19 mouse cellular contexts compared by ENCODE assay signal in genomic region chr13:77408530-77408929, GRCm38 (mm10).
A peak's percentile ranks its signal among the peaks of the same experiment; 100 is the strongest.
DNase-seq lines count a peak whose midpoint lies in the region; ATAC-seq and TF ChIP-seq lines count a peak whose summit lies in the region.
"Had no signal": no experiment of that assay in that cellular context is flagged by ENCODE, and none has a peak within 500 bp of the region (broad histone marks: within the 10 kb centered on the region; RNA-seq: fewer than 3 reads in every experiment).

No protein-coding gene starts in this region.

- no peak overlapping the region for H3K4me3 ChIP-seq in hindbrain, postnatal 0 days (ENCODE audit: low read length)
- no peak overlapping the region for H3K4me3 ChIP-seq in hindbrain, embryonic 10.5 days
- H3K4me3 ChIP-seq in liver, postnatal 0 days (ENCODE audit: low read depth, low read length) = no peak overlapping the region
- H3K4me3 ChIP-seq: embryonic facial prominence, embryonic 12.5 days; hindbrain, embryonic 13.5 days; limb, embryonic 12.5 days; midbrain, embryonic 10.5 days; myocyte; neural tube, embryonic 15.5 days had no signal

- WGBS in hindbrain, postnatal 0 days = 73% methylated on average over 3 of the region's 3 CpGs
- WGBS in hindbrain, embryonic 10.5 days = 80% methylated on average over 3 of the region's 3 CpGs
- 52% methylated on average over 3 of the region's 3 CpGs for WGBS in liver, postnatal 0 days (ENCODE audit: insufficient replicate concordance)

- H3K9me3 ChIP-seq in hindbrain, postnatal 0 days (ENCODE audit: low read length) = no peaks in the 10 kb centered on the region
- no peaks in the 10 kb centered on the region for H3K9me3 ChIP-seq in hindbrain, embryonic 10.5 days
- H3K9me3 ChIP-seq in liver, postnatal 0 days (ENCODE audit: low read length) = no peaks in the 10 kb centered on the region
- H3K9me3 ChIP-seq: embryonic facial prominence, embryonic 12.5 days; hindbrain, embryonic 13.5 days; limb, embryonic 12.5 days; midbrain, embryonic 10.5 days; neural tube, embryonic 15.5 days had no signal

- no peaks in the 10 kb centered on the region for H3K36me3 ChIP-seq in hindbrain, postnatal 0 days (ENCODE audit: insufficient read depth, low read length)
- no peaks in the 10 kb centered on the region for H3K36me3 ChIP-seq in hindbrain, embryonic 10.5 days
- H3K36me3 ChIP-seq in liver, postnatal 0 days (replicated peaks; ENCODE audit: insufficient read depth, low read length) = no peaks in the 10 kb centered on the region
- H3K36me3 ChIP-seq: embryonic facial prominence, embryonic 12.5 days; hindbrain, embryonic 13.5 days; limb, embryonic 12.5 days; midbrain, embryonic 10.5 days; neural tube, embryonic 15.5 days had no signal

- H3K9ac ChIP-seq in hindbrain, postnatal 0 days (replicated peaks; ENCODE audit: low read length) = no peak overlapping the region
- H3K9ac ChIP-seq in liver, postnatal 0 days (replicated peaks) = no peak overlapping the region
- H3K9ac ChIP-seq: embryonic facial prominence, embryonic 12.5 days; hindbrain, embryonic 13.5 days; limb, embryonic 12.5 days; liver, embryonic 14.5 days; neural tube, embryonic 15.5 days had no signal

- H3K4me2 ChIP-seq in hindbrain, postnatal 0 days (ENCODE audit: low read depth, low read length) = no peak overlapping the region
- no peak overlapping the region for H3K4me2 ChIP-seq in liver, postnatal 0 days (ENCODE audit: low read depth, low read length)
- H3K4me2 ChIP-seq: embryonic facial prominence, embryonic 12.5 days; hindbrain, embryonic 13.5 days; limb, embryonic 12.5 days; neural tube, embryonic 15.5 days had no signal

- H3K27ac ChIP-seq in hindbrain, postnatal 0 days = no peak overlapping the region
- no peak overlapping the region for H3K27ac ChIP-seq in hindbrain, embryonic 10.5 days
- H3K27ac ChIP-seq in liver, postnatal 0 days (ENCODE audit: low read depth) = no peak overlapping the region
- H3K27ac ChIP-seq: embryonic facial prominence, embryonic 12.5 days; hindbrain, embryonic 13.5 days; limb, embryonic 12.5 days; liver, embryonic 14.5 days; midbrain, embryonic 10.5 days; neural tube, embryonic 15.5 days had no signal

- ATAC-seq in hindbrain, postnatal 0 days = no peak
- no peak for ATAC-seq in liver, postnatal 0 days

- no peak for TF ChIP-seq EP300 in liver, postnatal 0 days (IDR thresholded peaks at IDR 0.05; ENCODE audit: low read depth)

- no peaks in the 10 kb centered on the region for H3K4me1 ChIP-seq in hindbrain, postnatal 0 days (ENCODE audit: insufficient read depth, low read length)
- peaks cover 8% of the 10 kb centered on the region for H3K4me1 ChIP-seq in hindbrain, embryonic 10.5 days (replicated peaks)
- no peaks in the 10 kb centered on the region for H3K4me1 ChIP-seq in liver, postnatal 0 days (ENCODE audit: insufficient read depth)
- H3K4me1 ChIP-seq: embryonic facial prominence, embryonic 12.5 days; hindbrain, embryonic 13.5 days; neural tube, embryonic 15.5 days had no signal

- H3K27me3 ChIP-seq in hindbrain, postnatal 0 days (ENCODE audit: insufficient read depth, low read length) = no peaks in the 10 kb centered on the region
- no peaks in the 10 kb centered on the region for H3K27me3 ChIP-seq in hindbrain, embryonic 10.5 days (ENCODE audit: insufficient read depth, poor library complexity, severe bottlenecking)
- no peaks in the 10 kb centered on the region for H3K27me3 ChIP-seq in liver, postnatal 0 days (ENCODE audit: insufficient read depth, low read length)
- H3K27me3 ChIP-seq: embryonic facial prominence, embryonic 12.5 days; hindbrain, embryonic 13.5 days; limb, embryonic 12.5 days; neural tube, embryonic 15.5 days had no signal

- no peak for DNase-seq in hindbrain, postnatal 0 days (ENCODE audit: low spot score)
- no peak for DNase-seq in hindbrain, embryonic 10.5 days (ENCODE audit: low spot score)
- no peak for DNase-seq in liver, postnatal 0 days
- no peak for DNase-seq in liver
- peak; percentile 30 for DNase-seq in ES-CJ7 (ENCODE audit: low read depth, low spot score)
- DNase-seq in WW6 (ENCODE audit: low read depth, low spot score) = peak; percentile 4
- DNase-seq in adrenal gland, adult 18-20 months (ENCODE audit: low spot score in 2 of 2) = no peak
- no peak for DNase-seq in layer of hippocampus, adult 9-10 months (ENCODE audit: low spot score)
- DNase-seq: gastrocnemius, postnatal 14 days; kidney, adult 11 months; right cerebral cortex, postnatal 4 days; thymus, postnatal 25 days had no signal

- peak; percentile 44 for TF ChIP-seq CTCF in hindbrain, postnatal 0 days (IDR thresholded peaks at IDR 0.05; ENCODE audit: low read depth)
- 0 out of 2 replicates have a peak, but pooled peaks have one; percentile 12 for TF ChIP-seq CTCF in liver, postnatal 0 days (IDR thresholded peaks at IDR 0.05; ENCODE audit: low read depth)

Comparison
In these comparisons a context has a peak if more than half of its experiments do, and no peak if none do; other contexts are left out.
1. DNase-seq: peak in ES-CJ7 (single experiment) and WW6 (single experiment); none in hindbrain, postnatal 0 days (single experiment), hindbrain, embryonic 10.5 days (single experiment), liver, postnatal 0 days (single experiment), liver (single experiment), adrenal gland, adult 18-20 months (0 of 2) and layer of hippocampus, adult 9-10 months (single experiment).